Mouse (Mus musculus): ENCODE results near the gene Nav1.

The Nav1 gene

GRCm38 (mm10) chr1:135544504-135545146 lies 62.5 kb downstream of the Nav1 start:
- peak; percentile 84 to 90 for DNase-seq

DNA sequence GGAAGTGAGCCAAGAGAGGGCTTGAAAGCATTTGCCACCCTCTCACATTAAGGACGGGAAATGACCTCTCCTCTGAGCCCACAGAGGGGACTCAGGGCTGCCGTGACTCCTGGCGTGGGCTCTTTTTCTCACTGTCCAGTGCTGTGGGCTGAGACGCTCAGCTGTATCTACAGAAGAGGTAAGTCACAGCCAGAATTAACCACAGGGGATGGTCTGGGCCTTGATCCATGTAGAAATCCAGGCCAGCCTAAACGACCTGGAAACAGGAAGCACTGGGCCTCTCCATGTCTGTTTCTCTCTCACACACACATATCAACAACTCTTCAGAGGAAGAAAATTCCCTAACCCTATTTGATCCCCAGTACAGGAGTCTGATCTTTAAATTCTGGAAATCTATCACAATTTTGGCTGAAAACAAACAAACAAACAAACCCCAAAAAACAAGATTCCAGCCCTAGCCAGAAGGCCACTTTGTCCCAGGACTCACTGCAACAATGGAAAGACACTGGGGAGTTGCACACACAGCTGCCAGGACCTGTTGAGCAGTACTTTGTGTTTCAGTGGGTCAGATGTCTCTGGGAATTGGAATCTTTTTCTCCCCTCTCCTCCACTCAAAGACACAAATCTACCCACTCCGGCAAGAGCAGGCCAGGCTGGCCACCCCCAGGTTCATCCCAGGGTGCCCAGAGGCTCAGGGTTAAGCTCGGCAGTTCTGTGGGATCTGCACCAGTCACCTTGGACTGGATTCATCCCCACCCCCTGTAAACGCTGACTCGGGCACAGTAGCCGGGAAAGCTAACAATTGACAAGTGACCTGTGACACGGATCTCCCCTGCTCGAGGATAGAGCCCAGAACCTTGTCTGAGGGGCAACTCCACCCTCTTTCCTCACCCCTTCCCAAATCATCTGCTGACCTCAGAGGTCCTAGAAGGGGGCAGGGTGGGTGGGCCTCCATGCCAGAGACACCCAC lies 64.0 kb downstream of the Nav1 start:
- no peak for DNase-seq

DNA sequence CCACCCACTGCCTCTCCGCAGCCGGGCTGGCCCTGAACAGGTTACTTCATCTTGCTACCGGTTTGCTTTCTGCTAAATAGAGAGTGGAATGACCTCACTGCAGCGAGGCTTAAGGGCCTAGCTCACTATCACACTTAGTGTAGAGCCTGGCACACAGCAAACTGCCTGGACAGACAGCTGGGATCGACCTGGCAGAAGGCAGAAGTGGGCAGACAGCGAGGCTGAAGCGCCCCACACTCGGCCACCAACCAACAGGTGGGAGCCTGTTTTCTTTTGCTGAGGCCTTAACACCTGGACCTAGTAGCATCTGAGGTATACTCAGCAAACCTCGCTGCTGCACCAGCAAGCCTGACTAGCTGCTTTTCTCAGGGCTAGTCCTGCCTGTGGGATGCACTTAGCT lies 65.0 kb downstream of the Nav1 start:
- no peak for DNase-seq

GRCm38 (mm10) chr1:135540270-135540669 lies 66.8 kb downstream of the Nav1 start:
- DNase-seq = peak; percentile 84 to 91

DNA sequence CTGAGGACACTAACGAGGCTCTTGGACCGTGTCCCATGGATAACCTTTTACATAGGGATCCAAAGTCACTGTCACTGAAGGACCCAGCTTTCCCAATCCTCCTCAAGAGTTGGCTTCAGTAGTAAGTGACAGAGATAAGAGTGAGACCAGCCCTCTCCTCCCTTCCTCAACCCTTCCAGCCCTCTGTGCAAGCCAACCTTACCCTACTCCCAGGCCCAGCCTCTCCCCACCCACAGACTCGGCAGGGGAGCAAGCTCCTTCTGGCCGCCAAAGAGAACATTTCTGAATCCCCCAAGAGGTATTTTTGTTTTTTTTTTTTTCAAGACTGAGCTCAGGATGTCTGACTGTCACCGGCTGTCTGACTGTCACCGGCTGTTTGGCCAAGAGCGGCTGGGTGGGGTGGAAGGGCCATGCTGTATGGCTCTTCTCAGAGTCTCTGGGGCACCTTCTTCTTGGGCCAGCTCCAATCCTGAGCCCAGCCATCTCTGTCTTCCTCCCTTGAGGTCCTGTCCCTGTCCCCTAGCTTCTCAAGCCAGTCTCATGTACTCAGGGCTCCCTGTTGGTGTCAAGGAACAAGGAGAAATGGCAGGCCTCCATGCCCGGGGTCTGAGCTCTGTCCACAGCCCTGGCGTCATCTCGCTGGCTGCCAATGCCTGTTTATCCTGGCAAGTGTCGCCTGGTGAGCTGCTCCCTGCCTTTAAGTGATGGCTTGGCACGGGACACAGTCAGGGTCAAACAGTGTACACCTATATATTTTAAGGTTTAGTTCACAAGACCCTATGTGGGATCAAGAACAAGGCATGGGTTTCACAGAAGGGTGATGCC lies 68.4 kb downstream of the Nav1 start:
- no peak for DNase-seq

DNA sequence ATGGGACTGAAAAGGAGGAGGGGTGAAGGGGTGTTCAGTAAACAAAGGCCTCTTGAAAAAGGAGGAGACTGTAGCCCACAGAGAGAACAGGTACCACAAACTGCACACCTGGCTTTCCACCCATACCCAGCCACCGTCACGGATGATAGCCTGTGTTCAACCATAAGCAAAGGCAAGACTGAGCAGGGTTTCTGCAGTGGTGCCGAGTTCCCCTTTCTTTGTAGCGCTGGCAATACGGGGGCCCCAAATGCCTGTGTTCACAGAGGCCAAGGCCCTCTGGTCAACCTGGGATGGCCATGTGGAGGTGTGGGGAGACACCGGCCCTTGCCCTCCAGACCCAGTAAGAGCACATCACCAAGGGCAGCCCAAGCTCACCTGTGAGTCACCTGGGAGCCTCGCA lies 70.3 kb downstream of the Nav1 start:
- no peak for DNase-seq

GRCm38 (mm10) chr1:135536326-135536725 lies 70.8 kb downstream of the Nav1 start:
- no peak for DNase-seq

DNA sequence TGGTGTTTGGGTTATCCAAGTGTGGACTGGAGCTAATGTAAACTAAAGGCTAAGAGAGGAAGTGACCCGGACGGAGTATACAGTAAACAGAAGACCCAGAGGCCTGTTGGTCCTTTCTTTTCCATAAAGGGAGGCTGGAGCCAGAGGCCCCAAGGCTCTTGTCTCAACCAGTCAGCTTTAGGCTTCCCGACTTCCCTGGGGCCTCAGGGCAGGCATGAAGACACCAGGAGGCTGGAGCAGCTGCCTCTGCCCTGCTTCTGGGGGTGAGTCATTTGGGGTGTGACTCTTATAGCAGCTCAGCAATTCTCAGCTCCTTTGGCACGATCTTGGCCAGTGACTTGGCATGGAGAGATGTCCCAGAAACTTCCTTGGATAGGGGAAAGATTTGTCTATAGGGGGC lies 71.8 kb downstream of the Nav1 start:
- DNase-seq = no peak

DNA sequence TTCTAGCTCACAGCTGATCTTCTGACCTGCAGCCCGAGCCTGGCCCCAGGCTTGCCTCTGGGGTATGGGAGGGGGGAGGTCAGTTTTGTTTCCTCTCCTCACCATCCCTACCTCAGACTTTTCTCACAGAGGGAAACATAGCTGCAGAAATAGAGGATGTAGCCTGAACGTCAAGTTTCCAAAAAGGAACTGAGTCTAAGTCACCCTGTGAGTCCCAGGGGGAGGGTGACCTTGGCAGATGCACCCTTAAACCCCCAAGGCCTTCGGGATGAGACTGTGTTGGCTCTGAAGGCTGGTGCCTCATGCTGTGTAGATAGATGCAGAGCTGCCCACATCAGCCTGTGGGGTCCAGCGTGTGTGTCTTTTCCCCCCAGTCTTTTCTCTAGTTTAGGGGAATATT lies 72.3 kb downstream of the Nav1 start:
- DNase-seq = no peak

- no peak for DNase-seq
Measured at GRCm38 (mm10) chr1:135534070-135534469, 73.0 kb downstream of the Nav1 start.

DNA sequence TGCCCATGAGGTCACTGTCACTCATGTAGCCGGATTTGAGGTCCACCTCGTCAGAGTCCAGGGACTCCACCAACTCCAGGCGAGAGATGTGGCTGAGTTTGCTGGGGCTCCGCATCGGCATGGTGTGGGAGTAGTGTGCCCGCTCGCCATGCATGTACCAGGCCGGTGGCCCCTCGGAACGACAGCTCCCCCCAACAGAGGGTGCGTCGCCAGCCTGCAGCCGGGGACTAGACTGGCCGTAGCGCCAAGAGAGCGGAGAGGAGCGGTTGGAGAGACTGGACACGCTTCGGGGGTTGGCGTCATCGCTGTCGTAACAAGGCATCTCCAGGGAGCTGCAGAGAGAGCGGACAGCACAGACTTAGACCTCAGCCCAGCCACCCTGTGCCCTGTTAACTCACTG lies 74.7 kb downstream of the Nav1 start:
- peak in 1 of 2 experiments; percentile 42 for DNase-seq

- DNase-seq = peak in 1 of 2 experiments; percentile 19
Measured at GRCm38 (mm10) chr1:135531981-135532380, 75.1 kb downstream of the Nav1 start.

DNA sequence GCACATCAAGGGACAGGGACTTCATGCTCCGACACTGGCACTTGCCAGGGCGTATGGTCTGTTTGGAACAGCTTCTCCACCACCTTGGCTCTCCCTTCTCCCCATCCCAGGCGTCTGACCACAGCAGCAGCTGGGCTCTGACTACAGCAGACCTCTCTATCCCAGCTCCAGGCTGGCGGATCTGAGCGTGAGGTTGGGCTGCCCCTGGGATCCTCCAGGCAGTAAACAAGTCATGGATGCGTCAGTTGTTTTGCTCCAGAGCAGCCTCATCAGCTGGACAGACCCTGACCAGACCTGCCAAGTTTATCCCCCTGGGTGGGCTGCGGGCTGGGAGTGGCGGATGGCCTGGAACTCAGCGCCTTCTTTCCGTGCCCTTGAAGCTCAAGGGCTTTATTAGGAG lies 76.0 kb downstream of the Nav1 start:
- DNase-seq = peak in 1 of 2 experiments; percentile 33

DNA sequence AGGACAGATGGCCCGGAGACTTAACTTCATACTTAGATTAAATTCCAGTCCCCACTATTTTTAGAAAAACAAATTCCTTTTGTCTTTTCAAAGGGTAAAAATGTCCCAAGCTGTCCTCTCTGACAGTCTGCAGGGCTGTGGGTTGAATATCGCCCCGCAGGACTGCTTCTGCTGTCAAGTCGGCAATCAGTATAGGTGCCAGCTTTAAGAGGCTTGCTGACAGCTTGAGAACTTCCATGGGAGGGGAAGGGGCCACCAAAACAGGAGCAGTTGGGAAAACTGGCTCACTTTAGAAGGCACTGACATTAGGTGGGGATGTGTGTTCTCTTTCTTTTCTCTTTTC lies 82.6 kb downstream of the Nav1 start:
- DNase-seq = no peak

DNA sequence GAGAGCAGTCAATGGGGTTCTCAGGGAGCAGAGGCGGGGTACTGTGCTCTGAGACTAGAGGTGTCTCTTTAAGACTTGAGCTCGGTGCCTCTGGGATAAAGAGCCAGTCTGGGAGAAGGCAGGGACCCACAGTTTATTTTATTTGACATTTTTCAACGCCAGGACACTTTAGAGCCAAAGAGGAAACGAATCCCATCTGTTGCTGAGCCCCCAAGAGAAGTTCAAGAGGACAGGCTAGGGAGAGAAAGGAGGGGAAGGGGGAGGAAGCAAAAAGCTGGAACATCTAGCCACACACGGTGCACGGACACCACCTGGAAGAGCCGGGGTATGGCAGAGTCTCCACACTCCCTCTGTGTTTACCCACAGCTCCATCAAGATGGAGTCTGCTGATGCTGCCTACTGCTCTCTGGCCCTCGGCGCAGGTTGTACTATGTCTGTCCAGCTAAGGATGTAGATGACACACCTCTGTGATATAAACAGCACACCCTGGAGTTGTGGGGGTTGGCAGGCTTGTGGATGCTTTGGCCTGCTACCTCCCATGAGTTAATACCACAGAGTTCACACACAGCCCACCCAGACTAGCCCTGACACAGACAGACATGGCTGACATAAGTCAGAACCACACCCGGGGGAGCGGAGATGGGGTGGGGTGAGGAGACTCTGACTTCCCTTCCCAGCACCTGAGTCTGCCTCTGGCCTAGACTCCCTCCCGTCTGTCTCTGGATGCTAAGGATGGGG lies 83.1 kb downstream of the Nav1 start:
- no peak for DNase-seq

GRCm38 (mm10) chr1:135523344-135523743 lies 83.8 kb downstream of the Nav1 start:
- DNase-seq = no peak

DNA sequence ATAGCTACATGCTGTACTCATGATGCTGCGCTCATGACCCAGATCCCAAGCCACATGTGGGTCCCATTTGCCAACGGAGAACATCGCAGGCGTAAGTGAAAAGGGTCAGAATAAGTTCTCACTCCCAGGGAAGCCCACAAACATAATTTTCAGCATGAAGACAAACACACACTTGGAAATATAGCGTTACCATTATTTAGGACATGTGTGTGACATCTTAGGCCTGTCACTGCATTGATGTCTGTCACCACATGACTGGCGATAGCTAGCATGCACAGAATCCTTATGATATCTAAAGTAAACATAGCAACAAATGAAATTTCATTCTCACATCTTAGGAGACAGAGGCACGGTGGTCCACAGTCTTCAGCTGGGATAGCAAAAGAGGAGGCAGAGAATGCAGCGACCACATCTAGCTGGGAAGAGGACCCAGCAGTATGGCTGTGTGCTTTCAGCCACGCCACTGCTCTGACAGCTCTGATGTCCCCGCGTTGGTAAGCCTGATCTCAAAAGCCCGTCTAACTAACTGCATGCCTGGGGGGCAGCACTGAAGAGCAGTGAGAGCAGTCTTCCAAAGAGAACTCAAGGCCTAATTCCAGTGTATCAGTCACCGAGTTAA lies 86.4 kb downstream of the Nav1 start:
- no peak for DNase-seq

- no peak for DNase-seq
Measured at GRCm38 (mm10) chr1:135518661-135519060, 88.4 kb downstream of the Nav1 start.

DNA sequence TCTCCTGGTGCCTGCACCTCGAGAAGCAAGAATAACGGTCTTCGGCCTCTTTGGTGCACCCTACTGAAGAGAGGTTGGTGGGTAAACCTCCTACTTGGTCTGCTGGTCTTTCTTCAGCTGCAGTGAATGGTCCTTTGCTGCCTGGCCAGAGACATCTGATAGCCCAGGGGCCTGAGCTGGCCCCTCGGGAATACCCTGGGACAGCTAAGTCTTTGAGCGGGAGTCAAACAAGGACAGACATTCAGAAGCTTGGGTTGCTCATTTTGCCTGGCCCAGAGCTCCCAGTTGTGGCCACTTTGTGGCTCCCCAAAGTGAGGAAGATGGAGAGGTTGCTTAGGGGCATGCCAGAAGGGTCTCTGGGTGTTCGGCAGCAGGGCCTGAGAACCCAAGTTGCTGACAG lies 89.6 kb downstream of the Nav1 start:
- no peak for DNase-seq

DNA sequence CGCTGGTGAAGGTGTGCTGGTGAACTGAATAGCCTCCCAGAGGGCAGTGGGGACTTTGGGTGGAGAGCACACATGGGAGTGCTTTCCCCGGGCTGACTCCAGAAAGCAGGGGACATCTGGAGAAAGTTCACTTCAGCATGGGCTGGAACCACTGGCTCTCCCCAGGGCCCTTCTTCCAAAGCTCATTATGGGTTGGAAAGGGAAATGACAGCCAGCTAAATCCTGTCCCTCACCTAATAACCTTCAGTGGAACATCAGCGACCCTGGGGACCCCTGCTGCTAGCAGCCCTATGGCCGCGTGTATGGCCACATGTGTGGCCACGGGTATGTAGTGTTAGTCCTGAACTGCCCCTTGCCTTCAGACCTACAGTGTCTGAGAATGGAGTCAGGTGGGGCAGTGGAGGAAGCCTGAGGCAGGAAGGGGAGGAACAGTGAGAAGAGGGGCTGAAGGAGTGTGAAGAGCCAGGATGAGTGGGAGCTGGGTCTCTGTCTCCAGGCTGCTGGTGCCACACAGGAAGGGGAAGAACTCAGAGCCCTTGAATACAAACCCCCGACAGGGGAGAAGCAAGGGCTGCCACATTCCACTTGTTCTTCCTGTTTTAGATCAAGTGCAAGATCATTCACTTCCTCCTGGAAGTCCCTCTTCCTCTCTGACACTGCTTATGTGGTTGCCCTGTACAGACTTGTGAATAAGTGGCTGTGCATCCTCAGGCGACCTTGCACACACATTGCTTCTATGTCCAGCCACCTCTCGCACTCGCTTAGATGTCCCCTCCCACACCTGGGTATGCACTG lies 90.4 kb downstream of the Nav1 start:
- no peak for DNase-seq

GRCm38 (mm10) chr1:135515633-135516238 lies 91.4 kb downstream of the Nav1 start:
- DNase-seq = no peak

Measured in kidney, postnatal 25 days (tissue).